ENCODE assay signal across 10 mouse cellular contexts in the genomic region with DNA sequence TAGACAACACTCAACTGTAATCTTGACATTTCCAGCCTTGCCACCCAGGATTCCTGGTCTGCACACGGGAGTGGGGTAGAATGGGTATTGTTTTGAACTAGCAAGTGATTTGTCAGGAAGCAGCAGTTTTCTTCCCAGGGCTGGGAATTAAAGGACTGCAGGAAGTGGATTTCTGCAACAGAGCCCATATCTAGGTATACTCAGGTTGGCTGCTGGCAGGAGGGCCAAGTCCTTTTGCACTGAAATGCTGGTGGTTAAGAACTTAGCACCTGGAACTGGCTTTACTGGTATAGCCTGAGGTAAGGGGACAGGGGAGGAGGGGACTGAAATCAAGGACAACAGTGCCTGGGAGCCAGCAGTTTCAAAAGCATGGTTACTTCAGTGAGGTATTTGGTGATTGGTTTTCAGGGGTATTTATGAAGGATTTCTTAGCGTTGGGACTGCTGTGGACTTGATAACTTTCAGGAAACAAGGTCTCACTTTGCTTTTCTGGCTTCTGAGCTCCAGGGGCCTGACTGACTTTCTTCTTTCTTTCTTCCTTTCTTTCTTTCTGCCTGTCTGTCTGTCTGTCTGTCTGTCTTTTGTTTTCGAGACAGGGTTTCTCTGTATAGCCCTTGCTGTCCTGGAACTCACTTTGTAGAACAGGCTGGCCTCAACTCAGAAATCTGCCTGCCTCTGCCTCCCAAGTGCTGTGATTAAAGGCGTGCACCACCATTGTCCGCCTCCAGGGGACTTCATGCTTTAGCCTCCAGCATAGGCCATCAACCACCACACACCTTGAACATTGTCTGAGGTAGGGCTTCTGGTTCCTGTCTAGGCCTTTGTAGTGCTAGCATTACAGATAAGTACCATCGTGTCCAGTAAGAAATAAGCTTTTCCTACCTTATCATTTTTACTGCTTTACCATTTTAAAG. TPM values are rescaled to one million over a fixed set of nuclear protein-coding genes. Genes with fewer than 3 reads are reported as not detected.
A peak's percentile ranks its signal among the peaks of the same experiment; 100 is the strongest.
DNase-seq lines count a peak whose midpoint lies in the region; ATAC-seq and TF ChIP-seq lines count a peak whose summit lies in the region.
"Had no signal": no experiment of that assay in that cellular context is flagged by ENCODE, and none has a peak within 500 bp of the region (broad histone marks: within the 10 kb centered on the region; RNA-seq: fewer than 3 reads in every experiment).

No protein-coding gene starts in this region.

- peaks cover 26% of the 10 kb centered on the region for H3K4me1 ChIP-seq in neural tube, embryonic 12.5 days
- peaks cover 12% of the 10 kb centered on the region; the same call in 1 of the 2 replicates for H3K4me1 ChIP-seq in stomach, embryonic 14.5 days (ENCODE audit: control insufficient read depth, insufficient read depth, low read length)
- peaks cover 7% of the 10 kb centered on the region for H3K4me1 ChIP-seq in heart, adult 2 months (ENCODE audit: control insufficient read depth, insufficient read depth, low read length)

- 61% methylated on average over 6 of the region's 6 CpGs for WGBS in neural tube, embryonic 12.5 days
- 54% methylated on average over 6 of the region's 6 CpGs for WGBS in stomach, embryonic 14.5 days
- 61% methylated on average over 6 of the region's 6 CpGs for WGBS in heart, adult 2 months

- 0 out of 2 replicates have a peak, but pooled peaks cover 1% of the 10 kb centered on the region for H3K79me2 ChIP-seq in heart, adult 2 months (replicated peaks; ENCODE audit: control insufficient read depth, insufficient read depth, low read length)

- TF ChIP-seq EP300 in heart, adult 2 months (IDR thresholded peaks at IDR 0.05; ENCODE audit: insufficient read depth, low read depth, low read length): no peak

- intact Hi-C loops in heart, postnatal 14 days (cut with DNase I): loop anchor here (10.0 kb wide), 1 partner anchor 799 kb away; no protein-coding TSS in a partner anchor
- intact Hi-C loops in heart, adult 2 months (cut with DNase I): loop anchor here (10.0 kb wide), 2 partner anchors 799 to 879 kb away; no protein-coding TSS in a partner anchor

- DNase-seq in neural tube, embryonic 10.5 days (ENCODE audit: extremely low spot score, low spot score): no peak
- peak; percentile 47 for DNase-seq in liver
- DNase-seq in right cerebral cortex, postnatal 36 days (ENCODE audit: low spot score in 2 of 2): no peak
- DNase-seq in heart, postnatal 14 days: no peak
- DNase-seq in heart, adult 2 months: no peak
- DNase-seq: adrenal gland, postnatal 14 days; gastrocnemius, postnatal 36 days had no signal

- H3K36me3 ChIP-seq in neural tube, embryonic 12.5 days: peaks cover 40% of the 10 kb centered on the region
- peaks cover 32% of the 10 kb centered on the region for H3K36me3 ChIP-seq in stomach, embryonic 14.5 days (ENCODE audit: control insufficient read depth, insufficient read depth, low read length)
- H3K36me3 ChIP-seq in heart, adult 2 months (ENCODE audit: control insufficient read depth, insufficient read depth, low read length): peaks cover 4% of the 10 kb centered on the region

- peak overlapping the region; percentile 91 for H3K4me2 ChIP-seq in neural tube, embryonic 12.5 days (replicated peaks)
- peak overlapping the region; percentile 85; the same call in 1 of the 2 replicates for H3K4me2 ChIP-seq in stomach, embryonic 14.5 days (replicated peaks; ENCODE audit: low read depth, low read length)

- no peak for ATAC-seq in neural tube, embryonic 12.5 days (ENCODE audit: low FRiP score, low read depth)
- peak; percentile 33; the same call in 1 of the 2 replicates for ATAC-seq in erythroblast, adult 5-6 weeks (replicated peaks; ENCODE audit: low FRiP score, poor library complexity, severe bottlenecking)
- ATAC-seq in stomach, embryonic 14.5 days (ENCODE audit: insufficient number of reproducible peaks, insufficient read depth, low FRiP score, low read depth): no peak

- H3K4me3 ChIP-seq in neural tube, embryonic 12.5 days: no peak overlapping the region
- H3K4me3 ChIP-seq in stomach, embryonic 14.5 days (ENCODE audit: low read depth, low read length): no peak overlapping the region
- no peak overlapping the region for H3K4me3 ChIP-seq in heart, adult 2 months

- no peak for TF ChIP-seq CTCF in heart, adult 2 months (IDR thresholded peaks at IDR 0.05)

- H3K9ac ChIP-seq in neural tube, embryonic 12.5 days: no peak overlapping the region
- no peak overlapping the region for H3K9ac ChIP-seq in stomach, embryonic 14.5 days (replicated peaks; ENCODE audit: low read depth, low read length)
- no peak overlapping the region for H3K9ac ChIP-seq in heart, adult 2 months (ENCODE audit: low read depth, low read length)

- no peaks in the 10 kb centered on the region for H3K9me3 ChIP-seq in neural tube, embryonic 12.5 days
- no peaks in the 10 kb centered on the region for H3K9me3 ChIP-seq in stomach, embryonic 14.5 days (ENCODE audit: control insufficient read depth, low read depth, low read length)

- H3K27me3 ChIP-seq in neural tube, embryonic 12.5 days (replicated peaks): no peaks in the 10 kb centered on the region
- H3K27me3 ChIP-seq in stomach, embryonic 14.5 days (ENCODE audit: control insufficient read depth, insufficient read depth, low read length): no peaks in the 10 kb centered on the region
- H3K27me3 ChIP-seq in heart, adult 2 months (ENCODE audit: control insufficient read depth, insufficient read depth, low read length): no peaks in the 10 kb centered on the region

- H3K27ac ChIP-seq in neural tube, embryonic 12.5 days: no peak overlapping the region
- no peak overlapping the region for H3K27ac ChIP-seq in stomach, embryonic 14.5 days (ENCODE audit: low read length)
- H3K27ac ChIP-seq in heart, adult 2 months: no peak overlapping the region

- TF ChIP-seq POLR2A in heart, adult 2 months (IDR thresholded peaks at IDR 0.05; ENCODE audit: insufficient read depth, low read depth, low read length): no peak

RNA-seq across cellular contexts. Expression of gene Rpl14, which starts 4.8 kb away (rescaled TPM):
- 538 and 558 TPM in 2 replicates for polyA plus RNA-seq in neural tube, embryonic 12.5 days (2016; fragmentation: Nextera tagmentation; extraction: Ambion mirVana)
- total RNA-seq in erythroblast, adult 5-6 weeks (2015; ENCODE audit: low replicate concordance): 365 and 373 TPM in 2 replicates
- total RNA-seq in erythroblast, adult 5-6 weeks (2017; ENCODE audit: low replicate concordance): 312 and 351 TPM in 2 replicates
- polyA plus RNA-seq in stomach, embryonic 14.5 days (2014; fragmentation: Nextera tagmentation; extraction: Ambion mirVana): 1,122 and 1,132 TPM in 2 replicates
- 100 to 1,000 TPM; 270 to 309 TPM for total RNA-seq in heart, postnatal 14 days (2021)
- 100 to 1,000 TPM; 251 to 299 TPM for total RNA-seq in heart, adult 2 months (2021)
- polyA plus RNA-seq in heart, adult 2 months (2012; rRNA removed): 206 and 222 TPM in 2 replicates

RNA-seq across cellular contexts. Expression of gene Entpd3, which starts 36.4 kb away (rescaled TPM):
- polyA plus RNA-seq in neural tube, embryonic 12.5 days (2016; fragmentation: Nextera tagmentation; extraction: Ambion mirVana): 0.24 and 0.41 TPM in 2 replicates
- total RNA-seq in erythroblast, adult 5-6 weeks (2015; ENCODE audit: low replicate concordance): 0.63 TPM in 1 of 2 replicates, not detected in the other
- 0.17 TPM in 1 of 2 replicates, not detected in the other for total RNA-seq in erythroblast, adult 5-6 weeks (2017; ENCODE audit: low replicate concordance)
- polyA plus RNA-seq in stomach, embryonic 14.5 days (2014; fragmentation: Nextera tagmentation; extraction: Ambion mirVana): 6.3 and 7.7 TPM in 2 replicates
- total RNA-seq in heart, postnatal 14 days (2021): under 1 TPM in 1 of 2 experiments, not detected in 1; 0.24 TPM
- total RNA-seq in heart, adult 2 months (2021): under 1 TPM in 1 of 2 experiments, not detected in 1; 0.07 TPM
- polyA plus RNA-seq in heart, adult 2 months (2012; rRNA removed): 0.23 and 0.26 TPM in 2 replicates
- total RNA-seq: gastrocnemius, postnatal 36 days had no signal
